Mouse (Mus musculus) cerebellum, postnatal 36 days (tissue): ENCODE results near the gene Rnf7.

Experiments used
- DNase-seq, 2 experiments: peaks; one replicate each; pipeline ENCODE4 v3.0.0; 2021 to 2022; ENCODE audit warnings: mixed read lengths in 2 of 2

Rnf7 gene

GRCm38 (mm10) chr9:96469556-96470265 is 8.8 kb downstream of the Rnf7 start:
- DNase-seq: no peak

- no peak for DNase-seq
These were observed 14.8 kb downstream of the Rnf7 start for GRCm38 (mm10) chr9:96463708-96464107.

GRCm38 (mm10) chr9:96461607-96462006 is 16.9 kb downstream of the Rnf7 start:
- no peak for DNase-seq

- no peak for DNase-seq
These were observed 18.2 kb downstream of the Rnf7 start for GRCm38 (mm10) chr9:96460117-96460865.

- no peak for DNase-seq
These were observed 22.9 kb downstream of the Rnf7 start for GRCm38 (mm10) chr9:96455618-96456017.

GRCm38 (mm10) chr9:96452956-96453355 is 25.5 kb downstream of the Rnf7 start:
- no peak for DNase-seq

GRCm38 (mm10) chr9:96450900-96451720 is 27.4 kb downstream of the Rnf7 start:
- DNase-seq: no peak

- no peak for DNase-seq
These were observed 29.0 kb downstream of the Rnf7 start for GRCm38 (mm10) chr9:96449514-96449913.

GRCm38 (mm10) chr9:96445351-96445750 is 33.1 kb downstream of the Rnf7 start:
- no peak for DNase-seq

- peak in 1 of 2 experiments; percentile 6 for DNase-seq
These were observed 36.4 kb downstream of the Rnf7 start for GRCm38 (mm10) chr9:96442081-96442480.

GRCm38 (mm10) chr9:96438334-96438871 is 40.1 kb downstream of the Rnf7 start:
- DNase-seq: peak; percentile 17 to 22

GRCm38 (mm10) chr9:96437805-96438333 is 40.6 kb downstream of the Rnf7 start:
- peak; percentile 34 to 40 for DNase-seq

- no peak for DNase-seq
These were observed 41.3 kb downstream of the Rnf7 start for GRCm38 (mm10) chr9:96436901-96437804.

GRCm38 (mm10) chr9:96432575-96432974 is 45.9 kb downstream of the Rnf7 start:
- DNase-seq: no peak

GRCm38 (mm10) chr9:96431081-96431480 is 47.4 kb downstream of the Rnf7 start:
- no peak for DNase-seq

GRCm38 (mm10) chr9:96428336-96429046 is 50.0 kb downstream of the Rnf7 start:
- DNase-seq: no peak

GRCm38 (mm10) chr9:96424027-96424426 is 54.4 kb downstream of the Rnf7 start:
- no peak for DNase-seq
